Mouse (Mus musculus) hindbrain, embryonic 12.5 days (tissue): Measurements from ENCODE around the gene Ajuba. TPM values are rescaled to one million over a fixed set of nuclear protein-coding genes. Genes with fewer than 3 reads are reported as not detected.
"Not testable (repeated sequence)": the region's sequence is repeated elsewhere in the genome, so short reads cannot be mapped to it uniquely, and the experiment has no call there.

Source experiments
- ATAC-seq: fragments of 200-750 bp; cut with Nextera tagmentation; 2 replicates; pipeline ENCODE4 v1.8.0; 2017; ENCODE audit warnings: moderate TSS enrichment; ENCODE audit not compliant: low FRiP score
- H3K27ac ChIP-seq: fragments of 300-500 bp; sonication (generic); 2 replicates; pipeline ENCODE4 v1.5.1; 2016; ENCODE audit warnings: mild to moderate bottlenecking
- H3K27me3 ChIP-seq: fragments of 300-500 bp; sonication (generic); 2 replicates; pipeline ENCODE4 v1.6.1; 2016; ENCODE audit warnings: mild to moderate bottlenecking
- H3K36me3 ChIP-seq: fragments of 300-500 bp; sonication (generic); 2 replicates; pipeline ENCODE4 v1.6.1; 2016; ENCODE audit warnings: mild to moderate bottlenecking
- H3K4me1 ChIP-seq: fragments of 300-500 bp; sonication (generic); 2 replicates; pipeline ENCODE4 v1.6.1; 2016
- H3K4me2 ChIP-seq: fragments of 300-500 bp; sonication (generic); replicated peaks from 2 replicates; pipeline ENCODE4 v1.6.1; 2016; ENCODE audit warnings: mild to moderate bottlenecking
- H3K4me3 ChIP-seq: fragments of 300-500 bp; sonication (generic); 2 replicates; pipeline ENCODE4 v1.5.1; 2016; ENCODE audit warnings: mild to moderate bottlenecking
- H3K9ac ChIP-seq: fragments of 300-500 bp; sonication (generic); 2 replicates; pipeline ENCODE4 v1.6.1; 2016; ENCODE audit warnings: mild to moderate bottlenecking, moderate library complexity
- H3K9me3 ChIP-seq: fragments of 300-500 bp; sonication (generic); replicated peaks from 2 replicates; pipeline ENCODE4 v1.6.1; 2016; ENCODE audit warnings: mild to moderate bottlenecking
- WGBS: fragments of 180-500 bp; shearing (Covaris S2); methylation state at CpG from one replicate; pipeline ENCODE4 v1.1.7; 2016; 5-methylcytosine and 5-hydroxymethylcytosine counted together
- polyA plus RNA-seq: library from polyadenylated mRNA; unstranded; fragments of >200 nt; fragmentation: Nextera tagmentation; extraction: Ambion mirVana; gene quantifications from 2 replicates; pipeline ENCODE4 v1.2.1, GENCODE M21; 2016

The Ajuba gene
- 37.9 and 40.9 TPM in 2 replicates for polyA plus RNA-seq

DNA sequence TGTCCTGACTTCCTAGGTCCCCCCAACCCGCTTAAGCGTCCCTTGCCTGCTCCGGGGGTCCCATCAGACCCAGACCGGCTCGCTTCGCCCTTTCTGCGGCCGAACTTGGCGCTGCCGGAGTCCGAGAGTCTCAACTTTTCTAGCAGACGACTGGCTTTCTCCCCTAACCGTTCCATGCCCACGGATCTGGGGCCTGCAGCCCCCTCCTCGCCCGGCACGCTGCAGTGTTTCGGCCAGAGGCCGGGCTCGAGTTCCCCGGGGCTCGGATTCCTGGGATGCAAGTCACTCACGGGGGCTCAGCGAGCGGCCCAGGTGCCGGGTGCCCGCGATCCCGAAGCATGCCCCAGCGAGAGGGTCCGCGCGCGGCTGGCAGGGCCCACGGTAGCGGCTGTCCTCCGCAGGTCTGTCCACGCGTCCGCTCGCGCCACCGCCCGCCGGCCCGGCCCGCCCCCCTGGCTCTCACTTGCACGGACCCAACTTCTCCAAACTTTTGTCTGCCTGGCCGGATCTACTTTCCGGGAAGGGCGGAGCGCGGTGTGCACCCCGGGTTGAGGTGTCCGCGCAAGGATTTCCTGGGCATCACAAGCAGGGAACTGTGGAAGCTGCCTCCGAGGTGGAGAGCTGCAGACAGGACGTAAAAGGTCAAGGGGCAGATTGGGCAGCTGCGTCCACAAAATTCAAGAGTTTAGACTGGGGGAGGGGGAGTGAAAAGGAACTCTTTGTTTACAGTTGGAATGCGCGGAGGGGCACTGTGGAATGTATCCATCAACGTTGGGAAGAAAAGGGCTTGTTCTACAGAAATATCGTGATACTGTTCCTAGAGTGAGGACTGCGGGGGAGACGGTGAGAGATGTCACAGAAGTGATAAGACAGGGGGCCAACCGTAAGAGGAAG, at the start of gene Ajuba:
Gene Ajuba (minus strand): TSS at position 470 of the 894 bp plus-strand sequence.
- peaks cover 25% of the 10 kb centered on the region for H3K27me3 ChIP-seq
- H3K9ac ChIP-seq = peak within 1 kb of the TSS; percentile 92
- peak within 1 kb of the TSS; percentile 74 for H3K4me2 ChIP-seq
- ATAC-seq = peak; percentile 65
- H3K4me1 ChIP-seq = peaks cover 46% of the 10 kb centered on the region
- under 1% methylated on average over 66 of the region's 66 CpGs for WGBS
- H3K9me3 ChIP-seq = no peaks in the 10 kb centered on the region
- H3K4me3 ChIP-seq = peak within 1 kb of the TSS; percentile 74
- peak within 1 kb of the TSS; percentile 83 for H3K27ac ChIP-seq
- no peaks in the 10 kb centered on the region for H3K36me3 ChIP-seq

DNA sequence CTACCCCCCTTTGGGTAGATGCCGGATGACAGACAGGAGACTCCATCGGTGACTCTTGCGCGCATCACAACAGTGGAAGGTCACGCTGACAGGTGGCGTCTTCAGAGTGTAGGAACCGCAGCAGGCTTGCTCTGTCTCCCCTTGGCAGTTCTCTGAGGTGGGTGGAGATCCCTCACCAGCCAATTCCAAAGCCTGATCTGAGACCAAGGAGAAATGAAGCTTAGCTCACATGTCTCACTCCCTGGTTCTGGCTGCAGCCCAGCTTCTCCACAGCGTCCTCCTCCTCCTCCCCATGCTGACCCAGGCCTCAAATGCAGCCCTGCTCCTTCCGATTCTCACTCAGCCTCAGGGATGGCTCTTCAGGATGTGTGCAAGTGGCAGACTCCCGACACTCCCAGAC, 47.6 kb upstream of the Ajuba start:
- Histone ChIP-seq H3K4me2 (no peak overlapping the region), H3K4me1 (no peaks in the 10 kb centered on the region), H3K27me3 (no peaks in the 10 kb centered on the region), H3K9me3 (no peaks in the 10 kb centered on the region), H3K4me3 (no peak overlapping the region), H3K9ac (no peak overlapping the region), H3K36me3 (no peaks in the 10 kb centered on the region), H3K27ac (no peak overlapping the region)
- WGBS = 68% methylated on average over 10 of the region's 10 CpGs
- ATAC-seq = no peak

DNA sequence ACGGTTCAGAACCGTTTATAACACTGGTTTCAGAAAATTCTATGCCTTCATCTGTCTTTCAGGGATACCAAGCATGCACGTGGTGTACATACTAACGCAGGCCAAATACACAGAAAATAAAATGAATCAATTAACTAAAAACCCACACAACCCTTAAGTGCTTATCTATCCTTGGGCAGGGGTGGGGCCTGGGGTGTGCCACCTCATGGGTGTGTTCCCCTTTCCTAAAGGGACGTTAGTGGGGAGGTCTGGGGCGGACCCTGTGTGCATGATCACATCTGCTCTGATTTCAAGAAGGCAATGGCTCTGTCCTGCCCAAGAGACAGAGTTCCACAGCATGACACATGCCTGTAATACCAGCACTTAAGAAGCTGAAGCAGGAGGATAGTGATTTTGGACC, 46.0 kb upstream of the Ajuba start:
- no peak for ATAC-seq
- Histone ChIP-seq H3K4me3 (no peak overlapping the region), H3K9me3 (no peaks in the 10 kb centered on the region), H3K36me3 (no peaks in the 10 kb centered on the region), H3K27me3 (no peaks in the 10 kb centered on the region), H3K4me1 (no peaks in the 10 kb centered on the region), H3K9ac (no peak overlapping the region), H3K27ac (no peak overlapping the region), H3K4me2 (no peak overlapping the region)
- WGBS = 86% methylated on average over 6 of the region's 6 CpGs

DNA sequence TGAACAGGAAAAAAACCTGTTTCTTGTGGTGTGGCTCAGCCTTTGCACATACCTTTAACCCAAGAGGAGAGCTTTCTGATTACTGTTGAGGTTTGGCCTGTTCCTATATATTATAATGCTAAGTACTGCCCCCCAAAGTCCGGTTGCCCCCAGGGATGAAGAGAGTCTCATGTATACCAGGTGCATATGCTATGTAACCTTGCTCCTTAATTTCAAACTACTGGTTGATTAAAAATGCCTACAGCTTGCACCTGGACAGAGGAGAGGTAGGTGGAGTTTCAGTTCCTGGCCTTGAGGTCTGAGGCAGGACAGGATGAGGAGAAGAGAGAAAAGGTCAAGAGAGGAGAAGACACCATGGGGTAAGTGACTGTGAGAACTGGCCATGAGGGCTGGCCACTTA, 43.8 kb upstream of the Ajuba start, which contains the start of gene Psmb11:
Gene Psmb11 (plus strand): TSS at position 301 of the 400 bp plus-strand sequence.
- H3K36me3 ChIP-seq = peaks cover 5% of the 10 kb centered on the region; the same call in 1 of the 2 replicates
- peaks cover 9% of the 10 kb centered on the region for H3K4me1 ChIP-seq
- H3K4me3 ChIP-seq = no peak within 1 kb of the TSS
- no peak for ATAC-seq
- no peak within 1 kb of the TSS for H3K9ac ChIP-seq
- H3K27me3 ChIP-seq = no peaks in the 10 kb centered on the region
- no peak within 1 kb of the TSS for H3K27ac ChIP-seq
- WGBS = 94% methylated on average over 1 of the region's 1 CpGs
- no peak within 1 kb of the TSS for H3K4me2 ChIP-seq
- H3K9me3 ChIP-seq = no peaks in the 10 kb centered on the region

GRCm38 (mm10) chr14:54617897-54618365, 40.6 kb upstream of the Ajuba start, which contains the start of gene Psmb5:
Psmb5 (minus strand) TSS chr14:54618022.
- peak within 1 kb of the TSS; percentile 88 for H3K4me3 ChIP-seq
- peaks cover 9% of the 10 kb centered on the region for H3K4me1 ChIP-seq
- peak within 1 kb of the TSS; percentile 92 for H3K9ac ChIP-seq
- peak within 1 kb of the TSS; percentile 75 for H3K4me2 ChIP-seq
- under 1% methylated on average over 25 of the region's 25 CpGs for WGBS
- peak; percentile 90 for ATAC-seq
- no peaks in the 10 kb centered on the region for H3K9me3 ChIP-seq
- peak within 1 kb of the TSS; percentile 71 for H3K27ac ChIP-seq
- H3K36me3 ChIP-seq = peaks cover 27% of the 10 kb centered on the region
- H3K27me3 ChIP-seq = no peaks in the 10 kb centered on the region

GRCm38 (mm10) chr14:54617152-54617896, 40.0 kb upstream of the Ajuba start:
- 2% methylated on average over 37 of the region's 38 CpGs for WGBS
- no peaks in the 10 kb centered on the region for H3K9me3 ChIP-seq
- H3K36me3 ChIP-seq = peaks cover 32% of the 10 kb centered on the region
- peak; percentile 70 for ATAC-seq
- peak overlapping the region; percentile 71 for H3K27ac ChIP-seq
- H3K4me1 ChIP-seq = peaks cover 9% of the 10 kb centered on the region
- peak overlapping the region; percentile 92 for H3K9ac ChIP-seq
- H3K4me2 ChIP-seq = peak overlapping the region; percentile 75
- no peaks in the 10 kb centered on the region for H3K27me3 ChIP-seq
- peak overlapping the region; percentile 88 for H3K4me3 ChIP-seq

DNA sequence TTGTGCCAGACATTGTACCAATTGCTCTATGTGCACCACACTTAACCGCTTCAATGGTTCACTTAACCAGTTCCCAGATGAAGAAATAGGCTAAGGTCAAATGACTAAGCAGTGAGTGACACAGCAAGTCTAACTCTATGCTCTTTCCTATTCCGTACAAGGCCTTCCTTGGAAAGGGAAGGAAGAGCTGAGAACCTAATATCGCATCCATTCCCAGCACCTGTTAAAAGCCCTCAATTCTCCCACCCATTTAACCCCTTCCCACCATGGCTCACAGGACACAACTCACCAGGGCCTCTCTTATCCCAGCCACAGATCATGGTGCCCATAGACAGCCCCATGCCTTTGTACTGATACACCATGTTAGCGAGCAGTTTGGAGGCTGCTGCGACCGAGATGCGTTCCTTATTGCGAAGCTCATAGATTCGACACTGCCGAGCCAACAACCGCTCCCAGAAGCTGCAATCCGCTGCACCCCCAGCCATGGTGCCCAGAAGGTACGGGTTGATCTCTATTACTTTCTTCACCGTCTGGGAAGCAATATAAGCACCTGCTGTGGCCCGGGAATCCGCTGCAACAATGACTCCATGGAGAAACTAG, 39.0 kb upstream of the Ajuba start:
- WGBS = 91% methylated on average over 16 of the region's 16 CpGs
- Histone ChIP-seq H3K9ac (no peak overlapping the region), H3K4me1 (peaks cover 9% of the 10 kb centered on the region), H3K27ac (no peak overlapping the region), H3K4me2 (peak overlapping the region; percentile 75), H3K9me3 (no peaks in the 10 kb centered on the region), H3K4me3 (no peak overlapping the region), H3K27me3 (no peaks in the 10 kb centered on the region), H3K36me3 (peaks cover 39% of the 10 kb centered on the region)
- no peak for ATAC-seq

GRCm38 (mm10) chr14:54614130-54614529, 36.8 kb upstream of the Ajuba start:
- not testable (repeated sequence) for H3K4me3 ChIP-seq, H3K27ac ChIP-seq, H3K4me1 ChIP-seq, H3K9ac ChIP-seq, H3K27me3 ChIP-seq, H3K9me3 ChIP-seq, H3K4me2 ChIP-seq, ATAC-seq
- 97% methylated on average over 15 of the region's 16 CpGs for WGBS
- peaks cover 39% of the 10 kb centered on the region for H3K36me3 ChIP-seq

DNA sequence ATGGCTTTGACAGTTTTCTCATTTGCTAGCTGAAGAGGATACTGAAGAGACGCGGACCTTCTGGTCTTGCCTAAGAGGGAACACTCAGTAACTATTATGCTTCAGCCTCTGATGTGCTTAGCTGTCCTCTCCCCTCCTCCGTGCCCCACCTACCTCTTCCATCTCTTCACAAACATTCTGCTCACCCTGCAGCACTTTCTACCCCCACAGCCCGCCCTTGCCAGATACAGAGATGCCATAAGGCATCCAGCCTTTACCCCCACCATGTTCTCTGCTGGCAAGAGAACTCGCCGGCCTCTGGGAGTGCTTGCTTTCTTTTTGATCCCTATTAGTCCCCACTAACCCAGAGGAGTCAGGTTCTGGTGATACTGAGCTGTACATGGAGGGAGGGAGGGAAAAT, 33.3 kb upstream of the Ajuba start:
- no peak overlapping the region for H3K4me2 ChIP-seq
- H3K9me3 ChIP-seq = no peaks in the 10 kb centered on the region
- H3K27me3 ChIP-seq = no peaks in the 10 kb centered on the region
- H3K9ac ChIP-seq = no peak overlapping the region
- H3K36me3 ChIP-seq = peaks cover 31% of the 10 kb centered on the region
- H3K4me1 ChIP-seq = peaks cover 3% of the 10 kb centered on the region; the same call in 1 of the 2 replicates
- no peak for ATAC-seq
- WGBS = 83% methylated on average over 6 of the region's 6 CpGs
- H3K27ac ChIP-seq = no peak overlapping the region
- no peak overlapping the region for H3K4me3 ChIP-seq

DNA sequence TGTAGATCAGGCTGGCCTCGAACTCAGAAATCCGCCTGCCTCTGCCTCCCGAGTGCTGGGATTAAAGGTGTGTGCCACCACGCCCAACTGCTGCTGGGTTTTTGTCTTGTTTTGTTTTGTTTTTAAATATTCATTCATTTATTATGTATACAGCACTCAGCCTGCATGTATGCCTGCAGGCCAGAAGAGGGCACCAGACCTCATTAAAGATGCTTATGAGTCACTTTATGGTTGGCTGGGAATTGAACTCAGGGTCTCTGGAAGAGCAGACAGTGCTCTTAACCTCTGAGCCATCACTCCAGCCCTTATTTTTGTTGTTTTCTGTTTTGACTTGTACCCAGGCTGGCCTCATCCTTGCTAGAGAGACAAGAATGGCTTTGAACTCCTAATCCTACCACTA, 32.6 kb upstream of the Ajuba start:
- no peaks in the 10 kb centered on the region for H3K9me3 ChIP-seq
- H3K4me3 ChIP-seq = no peak overlapping the region
- peaks cover 3% of the 10 kb centered on the region; the same call in 1 of the 2 replicates for H3K4me1 ChIP-seq
- peaks cover 24% of the 10 kb centered on the region for H3K36me3 ChIP-seq
- ATAC-seq = no peak
- no peaks in the 10 kb centered on the region for H3K27me3 ChIP-seq
- H3K4me2 ChIP-seq = no peak overlapping the region
- H3K9ac ChIP-seq = no peak overlapping the region
- no peak overlapping the region for H3K27ac ChIP-seq
- 69% methylated on average over 4 of the region's 4 CpGs for WGBS

GRCm38 (mm10) chr14:54609245-54609644, 31.9 kb upstream of the Ajuba start:
- ATAC-seq = no peak
- Histone ChIP-seq H3K36me3 (peaks cover 18% of the 10 kb centered on the region), H3K9me3 (no peaks in the 10 kb centered on the region), H3K27ac (no peak overlapping the region), H3K9ac (no peak overlapping the region), H3K4me3 (no peak overlapping the region), H3K4me2 (no peak overlapping the region), H3K4me1 (peaks cover 9% of the 10 kb centered on the region), H3K27me3 (no peaks in the 10 kb centered on the region)
- WGBS = 71% methylated on average over 4 of the region's 4 CpGs

DNA sequence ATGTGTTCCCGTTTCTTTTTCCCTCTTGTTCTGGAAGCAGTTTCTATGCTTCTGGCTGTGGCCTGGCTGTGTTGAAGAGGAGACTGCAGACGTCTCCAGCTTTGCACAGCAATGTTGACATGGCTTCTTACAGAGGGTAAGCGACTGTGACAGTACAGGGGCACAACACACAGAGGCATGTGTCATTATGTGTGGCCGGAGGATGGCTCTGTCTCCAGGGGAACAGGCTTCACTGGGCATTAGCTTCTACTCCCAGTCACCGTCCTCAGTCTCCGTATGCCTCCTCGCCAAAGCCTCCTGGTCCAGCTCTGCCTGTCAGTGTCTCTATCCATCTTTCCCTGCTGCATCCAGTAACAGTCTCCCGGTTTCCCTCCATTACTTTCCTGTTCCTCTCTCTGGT, 29.9 kb upstream of the Ajuba start:
- Histone ChIP-seq H3K4me1 (peaks cover 12% of the 10 kb centered on the region), H3K9me3 (no peaks in the 10 kb centered on the region), H3K4me2 (no peak overlapping the region), H3K9ac (no peak overlapping the region), H3K36me3 (peaks cover 6% of the 10 kb centered on the region), H3K27me3 (no peaks in the 10 kb centered on the region), H3K4me3 (no peak overlapping the region), H3K27ac (no peak overlapping the region)
- 49% methylated on average over 8 of the region's 8 CpGs for WGBS
- ATAC-seq = no peak
